Mouse (Mus musculus): ENCODE results near the gene Olfr912.

DNA sequence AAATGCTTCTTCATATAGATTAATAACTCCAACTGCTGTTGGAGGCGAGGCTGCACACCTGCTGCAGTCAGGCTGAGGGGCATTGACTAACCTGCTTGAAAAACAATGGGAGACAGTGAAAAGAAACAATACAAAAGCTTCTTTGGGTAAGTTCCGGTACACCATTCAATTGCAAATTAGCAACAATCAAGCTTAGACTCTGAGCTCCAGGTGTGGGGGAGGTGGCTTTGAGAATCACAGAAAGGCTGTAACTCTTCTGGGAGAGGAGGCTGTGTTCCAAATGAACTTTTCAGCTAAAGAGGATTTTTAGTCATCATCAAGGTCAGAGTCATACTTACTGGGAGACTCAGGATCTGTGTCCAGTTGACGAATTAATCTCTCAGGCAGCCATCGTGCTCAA, 52.4 kb downstream of the Olfr912 start:
- TF ChIP-seq GATA1 (IDR thresholded peaks at IDR 0.05; ENCODE audit: borderline replicate concordance, low read length) = no peak
- TF ChIP-seq FLI1 (IDR thresholded peaks at IDR 0.05; ENCODE audit: low read length) = no peak
